Mouse (Mus musculus): ENCODE results near the gene Sgsm1.

GRCm38 (mm10) chr5:113310377-113311003 is at the start of gene Sgsm1:
- TF ChIP-seq EP300 (IDR thresholded peaks at IDR 0.05; ENCODE audit: insufficient read depth, low read depth, low read length) (no peak), CTCF (IDR thresholded peaks at IDR 0.05; ENCODE audit: low read depth, low read length) (peak; percentile 62), POLR2A (IDR thresholded peaks at IDR 0.05; ENCODE audit: insufficient read depth, low read length) (no peak)

Measured in ES-Bruce4 (cell line).